Mouse (Mus musculus) heart, postnatal 0 days (tissue): ENCODE measurements around the gene Mark3.

Source experiments
- CTCF ChIP-seq: IDR thresholded peaks from 2 replicates; pipeline ENCODE4 v1.5.1; 2016; ENCODE audit warnings: antibody characterized with exemption, control low read depth, low read depth
- EP300 ChIP-seq: IDR thresholded peaks from 2 replicates; pipeline ENCODE4 v1.6.1; 2016; ENCODE audit warnings: antibody characterized with exemption, low read depth

DNA sequence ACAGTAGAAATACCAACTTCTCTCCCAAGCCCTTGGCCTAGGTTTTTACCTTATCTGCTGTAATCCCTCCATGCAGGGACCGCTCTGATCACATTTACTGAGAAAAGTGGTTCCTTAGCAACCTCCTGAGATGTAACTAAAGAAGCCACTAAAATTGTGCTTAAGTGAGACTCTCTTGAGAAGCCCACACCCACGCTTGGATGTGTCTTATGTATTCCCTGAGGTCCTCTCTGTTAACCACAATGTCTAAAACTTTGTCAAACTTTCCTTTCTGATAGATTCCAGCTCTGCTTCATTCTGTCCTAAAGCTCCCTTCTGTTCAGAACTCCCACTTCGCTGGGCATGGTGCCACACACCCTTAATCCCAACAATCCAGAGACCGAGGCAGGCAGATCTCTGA lies 125.2 kb downstream of the Mark3 start:
- TF ChIP-seq CTCF (no peak), EP300 (no peak)
